Comparison of ENCODE assay signal across 10 mouse cellular contexts in the genomic region with DNA sequence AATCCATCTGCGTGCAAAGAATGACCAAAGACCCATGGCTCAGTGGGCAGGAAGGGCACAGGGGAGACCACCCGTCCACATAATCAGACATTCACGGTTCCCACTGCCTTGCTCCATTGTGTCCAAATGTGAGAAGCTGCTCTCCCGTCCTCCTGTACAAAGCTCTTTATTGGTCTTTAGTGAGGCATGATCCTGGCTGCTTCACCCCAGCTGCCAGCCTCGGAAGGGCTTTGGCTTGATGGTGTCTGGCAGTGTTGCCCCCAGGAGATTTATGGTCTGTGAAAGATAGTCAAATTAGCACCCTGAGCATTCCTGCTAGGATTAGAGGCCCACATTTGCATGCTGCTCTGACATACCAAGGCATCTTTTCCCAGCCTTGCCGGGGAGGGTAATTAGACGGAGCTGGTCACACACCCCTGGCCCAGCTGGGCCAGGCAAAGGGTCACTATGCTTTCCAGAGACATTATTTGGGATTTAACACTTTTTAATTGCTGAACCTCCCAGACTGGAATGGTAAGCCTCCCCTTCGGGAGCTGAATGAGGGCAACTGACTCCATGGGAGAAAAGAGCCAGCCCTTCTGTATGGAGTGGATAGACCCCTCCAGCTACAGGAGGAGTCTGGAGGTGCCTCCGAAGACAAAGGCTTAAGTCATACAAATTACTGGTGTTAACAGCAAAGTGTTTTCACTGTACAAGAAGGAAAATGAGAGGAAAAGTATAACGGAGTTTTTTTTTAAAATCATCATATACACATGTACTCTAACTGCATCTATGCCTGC. TPM values are rescaled to one million over a fixed set of nuclear protein-coding genes. Genes with fewer than 3 reads are reported as not detected.
A peak's percentile ranks its signal among the peaks of the same experiment; 100 is the strongest.
DNase-seq lines count a peak whose midpoint lies in the region; ATAC-seq and TF ChIP-seq lines count a peak whose summit lies in the region.
"Had no signal": no experiment of that assay in that cellular context is flagged by ENCODE, and none has a peak within 500 bp of the region (broad histone marks: within the 10 kb centered on the region; RNA-seq: fewer than 3 reads in every experiment).

No protein-coding gene starts in this region.

- H3K36me3 ChIP-seq in kidney, embryonic 14.5 days (ENCODE audit: control insufficient read depth, insufficient read depth, low read length) = peaks cover 21% of the 10 kb centered on the region
- no peaks in the 10 kb centered on the region for H3K36me3 ChIP-seq in kidney, adult 2 months (ENCODE audit: control insufficient read depth, insufficient read depth, low read length)
- peaks cover 10% of the 10 kb centered on the region for H3K36me3 ChIP-seq in forebrain, embryonic 16.5 days (ENCODE audit: control insufficient read depth, insufficient read depth)
- H3K36me3 ChIP-seq in midbrain, embryonic 11.5 days (ENCODE audit: control insufficient read depth, insufficient read depth, low read length) = peaks cover 3% of the 10 kb centered on the region; the same call in 1 of the 2 replicates

- no peak for TF ChIP-seq CTCF in kidney, adult 2 months (conservative IDR thresholded peaks at IDR 0.05; ENCODE audit: insufficient read depth, insufficient read length, low read depth, low read length)

- no peaks in the 10 kb centered on the region for H3K27me3 ChIP-seq in kidney, embryonic 14.5 days (ENCODE audit: control insufficient read depth, insufficient read depth, low read length)
- no peaks in the 10 kb centered on the region for H3K27me3 ChIP-seq in kidney, adult 2 months (replicated peaks; ENCODE audit: control insufficient read depth, insufficient read depth, low read length)
- H3K27me3 ChIP-seq in forebrain, embryonic 16.5 days (replicated peaks; ENCODE audit: control insufficient read depth, insufficient read depth, low read length) = no peaks in the 10 kb centered on the region
- no peaks in the 10 kb centered on the region for H3K27me3 ChIP-seq in midbrain, embryonic 11.5 days (ENCODE audit: control insufficient read depth, insufficient read depth, low read length)

- H3K9ac ChIP-seq in kidney, embryonic 14.5 days (ENCODE audit: low read depth, low read length) = no peak overlapping the region
- no peak overlapping the region for H3K9ac ChIP-seq in forebrain, embryonic 16.5 days (replicated peaks; ENCODE audit: low read depth, low read length)
- peak overlapping the region; percentile 13; the same call in 1 of the 2 replicates for H3K9ac ChIP-seq in midbrain, embryonic 11.5 days (ENCODE audit: low read length)
- H3K9ac ChIP-seq: liver, postnatal 0 days had no signal

- no peak for DNase-seq in kidney, adult 2 months
- peak; percentile 95 for DNase-seq in midbrain, embryonic 11.5 days (ENCODE audit: low spot score, missing footprints)
- peak; percentile 77 for DNase-seq in retina, embryonic 14.5 days (ENCODE audit: low spot score)
- DNase-seq in cerebellum, postnatal 25 days = no peak
- DNase-seq in adrenal gland, adult 8-10 months = no peak
- DNase-seq in yolk sac, embryonic 10.5 days (ENCODE audit: low spot score) = no peak

- ATAC-seq in kidney, embryonic 14.5 days (ENCODE audit: low FRiP score, low TSS enrichment) = peak; percentile 28; the same call in 1 of the 2 replicates
- ATAC-seq in forebrain, embryonic 16.5 days = peak; percentile 84
- peak; percentile 92 for ATAC-seq in midbrain, embryonic 11.5 days (ENCODE audit: low FRiP score)

- H3K9me3 ChIP-seq in kidney, embryonic 14.5 days (ENCODE audit: control insufficient read depth, low read length) = no peaks in the 10 kb centered on the region
- no peaks in the 10 kb centered on the region for H3K9me3 ChIP-seq in forebrain, embryonic 16.5 days (ENCODE audit: control insufficient read depth, low read length)
- H3K9me3 ChIP-seq in midbrain, embryonic 11.5 days (ENCODE audit: control insufficient read depth, low read length) = no peaks in the 10 kb centered on the region
- H3K9me3 ChIP-seq: G1E had no signal

- no peak overlapping the region for H3K4me2 ChIP-seq in kidney, embryonic 14.5 days (replicated peaks; ENCODE audit: low read depth, low read length)
- no peak overlapping the region for H3K4me2 ChIP-seq in forebrain, embryonic 16.5 days (ENCODE audit: low read length)
- no peak overlapping the region for H3K4me2 ChIP-seq in midbrain, embryonic 11.5 days

- WGBS in kidney, embryonic 14.5 days = 18% methylated on average over 10 of the region's 10 CpGs
- WGBS in kidney, adult 2 months = 33% methylated on average over 10 of the region's 10 CpGs
- 2% methylated on average over 10 of the region's 10 CpGs for WGBS in forebrain, embryonic 16.5 days
- WGBS in midbrain, embryonic 11.5 days = 7% methylated on average over 10 of the region's 10 CpGs

- no peak overlapping the region for H3K27ac ChIP-seq in kidney, embryonic 14.5 days (ENCODE audit: low read depth, low read length)
- no peak overlapping the region for H3K27ac ChIP-seq in kidney, adult 2 months (ENCODE audit: insufficient read depth, low read depth, low read length)
- H3K27ac ChIP-seq in forebrain, embryonic 16.5 days (ENCODE audit: low read length) = peak overlapping the region; percentile 21; the same call in 1 of the 2 replicates
- H3K27ac ChIP-seq in midbrain, embryonic 11.5 days (ENCODE audit: low read depth, low read length) = peak overlapping the region; percentile 85

- H3K4me3 ChIP-seq in kidney, embryonic 14.5 days (ENCODE audit: low read length) = no peak overlapping the region
- H3K4me3 ChIP-seq in kidney, adult 2 months (ENCODE audit: insufficient read depth, low read depth, low read length) = no peak overlapping the region
- H3K4me3 ChIP-seq in forebrain, embryonic 16.5 days (replicated peaks; ENCODE audit: low read length) = no peak overlapping the region
- H3K4me3 ChIP-seq in midbrain, embryonic 11.5 days (ENCODE audit: low read depth, low read length) = no peak overlapping the region

- peaks cover 4% of the 10 kb centered on the region; the same call in 1 of the 2 replicates for H3K4me1 ChIP-seq in kidney, embryonic 14.5 days (ENCODE audit: control insufficient read depth, insufficient read depth, low read length)
- no peaks in the 10 kb centered on the region for H3K4me1 ChIP-seq in kidney, adult 2 months (ENCODE audit: control insufficient read depth, insufficient read depth, low read length)
- peaks cover 11% of the 10 kb centered on the region for H3K4me1 ChIP-seq in forebrain, embryonic 16.5 days (replicated peaks; ENCODE audit: control insufficient read depth, insufficient read depth, low read length)
- peaks cover 13% of the 10 kb centered on the region for H3K4me1 ChIP-seq in midbrain, embryonic 11.5 days (ENCODE audit: control insufficient read depth, insufficient read depth, low read length)

- no peak for TF ChIP-seq POLR2A in kidney, adult 2 months (IDR thresholded peaks at IDR 0.05; ENCODE audit: low read depth, low read length)

RNA-seq across cellular contexts. Expression of a gene that starts 22.4 kb away (rescaled TPM):
- polyA plus RNA-seq in kidney, embryonic 14.5 days (2014; fragmentation: Nextera tagmentation; extraction: Ambion mirVana) = 4.9 and 6.0 TPM in 2 replicates
- polyA plus RNA-seq in kidney, adult 2 months (2012; rRNA removed) = 2.1 and 3.5 TPM in 2 replicates
- polyA plus RNA-seq in forebrain, embryonic 16.5 days (2015; fragmentation: Nextera tagmentation; extraction: Ambion mirVana) = 26.3 and 29.3 TPM in 2 replicates
- polyA plus RNA-seq in midbrain, embryonic 11.5 days (2014; fragmentation: Nextera tagmentation; extraction: Ambion mirVana) = 41.8 and 45.9 TPM in 2 replicates
- total RNA-seq in adrenal gland, adult 8-10 months (2022) = 1 to 10 TPM; 4.2 to 6.3 (median 5.3) TPM

RNA-seq across cellular contexts. Expression of a gene that starts 28.9 kb away (rescaled TPM):
- polyA plus RNA-seq in kidney, embryonic 14.5 days (2014; fragmentation: Nextera tagmentation; extraction: Ambion mirVana) = 9.1 and 19.0 TPM in 2 replicates
- polyA plus RNA-seq in kidney, adult 2 months (2012; rRNA removed) = 4.5 and 5.1 TPM in 2 replicates
- 12.3 TPM in 2 replicates for polyA plus RNA-seq in forebrain, embryonic 16.5 days (2015; fragmentation: Nextera tagmentation; extraction: Ambion mirVana)
- 20.9 and 21.9 TPM in 2 replicates for polyA plus RNA-seq in midbrain, embryonic 11.5 days (2014; fragmentation: Nextera tagmentation; extraction: Ambion mirVana)
- total RNA-seq in adrenal gland, adult 8-10 months (2022) = 10 to 100 TPM; 20.8 to 28.6 (median 27.2) TPM

Comparison
In these comparisons a context has a peak if more than half of its experiments do, and no peak if none do; other contexts are left out.
1. ATAC-seq: peak in every context shown above with its lines; median percentile 92 in midbrain, embryonic 11.5 days; 84 in forebrain, embryonic 16.5 days; 28 in kidney, embryonic 14.5 days.
2. H3K27ac ChIP-seq: peak in forebrain, embryonic 16.5 days (single experiment) and midbrain, embryonic 11.5 days (single experiment); none in kidney, embryonic 14.5 days (single experiment) and kidney, adult 2 months (single experiment).
3. DNase-seq: peak in midbrain, embryonic 11.5 days (single experiment) and retina, embryonic 14.5 days (single experiment); none in kidney, adult 2 months (single experiment), cerebellum, postnatal 25 days (0 of 2), adrenal gland, adult 8-10 months (single experiment) and yolk sac, embryonic 10.5 days (single experiment).